ENCODE assay signal across 13 mouse cellular contexts in genomic region chr19:24259390-24260351, GRCm38 (mm10). TPM values are rescaled to one million over a fixed set of nuclear protein-coding genes. Genes with fewer than 3 reads are reported as not detected.
DNase-seq lines count a peak whose midpoint lies in the region; ATAC-seq and TF ChIP-seq lines count a peak whose summit lies in the region.
"Had no signal": no experiment of that assay in that cellular context is flagged by ENCODE, and none has a peak within 500 bp of the region (broad histone marks: within the 10 kb centered on the region; RNA-seq: fewer than 3 reads in every experiment).

No protein-coding gene starts in this region.

- H3K27me3 ChIP-seq in kidney, embryonic 16.5 days (ENCODE audit: insufficient read depth, low read length), result no peaks in the 10 kb centered on the region
- no peaks in the 10 kb centered on the region for H3K27me3 ChIP-seq in hindbrain, embryonic 13.5 days
- H3K27me3 ChIP-seq: limb, embryonic 12.5 days had no signal

- no peak for TF ChIP-seq POLR2A in cortical plate, adult 2 months (IDR thresholded peaks at IDR 0.05; ENCODE audit: extremely low read depth, insufficient read depth, low read length)

- no peak overlapping the region for H3K9ac ChIP-seq in kidney, embryonic 16.5 days (replicated peaks; ENCODE audit: low read length)
- no peak overlapping the region for H3K9ac ChIP-seq in hindbrain, embryonic 13.5 days
- H3K9ac ChIP-seq: limb, embryonic 12.5 days had no signal

- WGBS in kidney, embryonic 16.5 days, result 79% methylated on average over 12 of the region's 12 CpGs
- WGBS in hindbrain, embryonic 13.5 days, result 34% methylated on average over 12 of the region's 12 CpGs

- H3K4me1 ChIP-seq in kidney, embryonic 16.5 days (ENCODE audit: insufficient read depth, low read length), result no peaks in the 10 kb centered on the region
- no peaks in the 10 kb centered on the region for H3K4me1 ChIP-seq in cortical plate, adult 2 months (ENCODE audit: control insufficient read depth, insufficient read depth, low read length)
- 0 out of 2 replicates have a peak, but pooled peaks cover 9% of the 10 kb centered on the region for H3K4me1 ChIP-seq in hindbrain, embryonic 13.5 days (replicated peaks)
- H3K4me1 ChIP-seq: limb, embryonic 12.5 days had no signal

- no peak for ATAC-seq in kidney, embryonic 16.5 days (ENCODE audit: low FRiP score, low TSS enrichment)
- ATAC-seq in hindbrain, embryonic 13.5 days (ENCODE audit: low FRiP score), result 0 out of 2 replicates have a peak, but pooled peaks have one; percentile 52
- ATAC-seq: intestine, postnatal 0 days had no signal

- no peak for TF ChIP-seq CTCF in cortical plate, adult 2 months (IDR thresholded peaks at IDR 0.05; ENCODE audit: extremely low read depth, insufficient read depth, low read length)

- H3K4me3 ChIP-seq in kidney, embryonic 16.5 days (ENCODE audit: low read length), result no peak overlapping the region
- no peak overlapping the region for H3K4me3 ChIP-seq in cortical plate, adult 2 months (ENCODE audit: insufficient read depth, low read length)
- no peak overlapping the region for H3K4me3 ChIP-seq in hindbrain, embryonic 13.5 days
- H3K4me3 ChIP-seq: limb, embryonic 12.5 days had no signal

- no peak overlapping the region; the same call in 1 of the 2 replicates for H3K27ac ChIP-seq in kidney, embryonic 16.5 days (ENCODE audit: low read length)
- H3K27ac ChIP-seq in cortical plate, adult 2 months (ENCODE audit: insufficient read depth, low read length), result peak overlapping the region; percentile 75
- 0 out of 2 replicates have a peak overlapping the region, but pooled peaks have one; percentile 48 for H3K27ac ChIP-seq in hindbrain, embryonic 13.5 days
- H3K27ac ChIP-seq: limb, embryonic 12.5 days had no signal

- H3K4me2 ChIP-seq in kidney, embryonic 16.5 days (replicated peaks; ENCODE audit: low read depth, low read length), result no peak overlapping the region
- no peak overlapping the region for H3K4me2 ChIP-seq in hindbrain, embryonic 13.5 days
- H3K4me2 ChIP-seq: limb, embryonic 12.5 days had no signal

- H3K9me3 ChIP-seq in kidney, embryonic 16.5 days (ENCODE audit: low read length), result no peaks in the 10 kb centered on the region
- no peaks in the 10 kb centered on the region for H3K9me3 ChIP-seq in hindbrain, embryonic 13.5 days
- H3K9me3 ChIP-seq: G1E; limb, embryonic 12.5 days had no signal

- DNase-seq in kidney, adult 18-20 months, result peak; percentile 39
- peak; percentile 57 for DNase-seq in lung, postnatal 36 days
- DNase-seq in cerebellum, postnatal 10 days, result no peak
- no peak for DNase-seq in left cerebral cortex, adult 11 months (ENCODE audit: low spot score)
- DNase-seq: adrenal gland, postnatal 14 days; right cerebral cortex, adult 18-20 months; thymus, postnatal 36 days had no signal

- peaks cover 16% of the 10 kb centered on the region; the same call in 1 of the 2 replicates for H3K36me3 ChIP-seq in kidney, embryonic 16.5 days (ENCODE audit: insufficient read depth, low read length)
- H3K36me3 ChIP-seq in hindbrain, embryonic 13.5 days, result peaks cover 17% of the 10 kb centered on the region; the same call in 1 of the 2 replicates

RNA-seq across cellular contexts. Expression of gene Fxn, which starts 20.7 kb away (rescaled TPM):
- polyA plus RNA-seq in kidney, embryonic 16.5 days (2015; fragmentation: Nextera tagmentation; extraction: Ambion mirVana), result 54.6 and 59.1 TPM in 2 replicates
- polyA plus RNA-seq in cortical plate, adult 2 months (2012; rRNA removed), result 8.8 and 9.4 TPM in 2 replicates
- 39.2 and 41.9 TPM in 2 replicates for polyA plus RNA-seq in hindbrain, embryonic 13.5 days (2015; fragmentation: Nextera tagmentation; extraction: Ambion mirVana)

RNA-seq across cellular contexts. Expression of gene Tjp2, which starts 34.8 kb away (rescaled TPM):
- polyA plus RNA-seq in kidney, embryonic 16.5 days (2015; fragmentation: Nextera tagmentation; extraction: Ambion mirVana), result 31.0 and 33.2 TPM in 2 replicates
- 16.2 and 17.1 TPM in 2 replicates for polyA plus RNA-seq in cortical plate, adult 2 months (2012; rRNA removed)
- 12.1 and 12.4 TPM in 2 replicates for polyA plus RNA-seq in hindbrain, embryonic 13.5 days (2015; fragmentation: Nextera tagmentation; extraction: Ambion mirVana)

Comparison
In these comparisons a context has a peak if more than half of its experiments do, and no peak if none do; other contexts are left out.
1. DNase-seq: peak in kidney, adult 18-20 months (single experiment) and lung, postnatal 36 days (single experiment); none in cerebellum, postnatal 10 days (0 of 2) and left cerebral cortex, adult 11 months (single experiment).